Mouse (Mus musculus): ENCODE measurements around the gene Ankrd44. TPM values are rescaled to one million over a fixed set of nuclear protein-coding genes. Genes with fewer than 3 reads are reported as not detected.

The Ankrd44 gene
- total RNA-seq, 2 experiments from 2014 or later, result 14.6 to 21.7 TPM

Small RNAs within 50 kb of the gene (microRNA-seq; reads per million reads assigned to microRNA genes)
- gene Gm24053, result 0 reads per million in 2 experiments

Other genes starting within 250 kb of the Ankrd44 start
- 100 to 1,000 TPM; 115 to 139 TPM for gene Sf3b1, start 101.1 kb upstream of the Ankrd44 start, total RNA-seq (2021)
- 10 to 100 TPM; 34.8 to 38.7 TPM for gene Coq10b, start 126.4 kb upstream of the Ankrd44 start, total RNA-seq (2021)
- gene Hspe1, start 161.7 kb upstream of the Ankrd44 start, total RNA-seq (2021), result 100 to 1,000 TPM; 123 to 130 TPM
- 100 to 1,000 TPM; 352 to 382 TPM for gene Hspd1, start 161.9 kb upstream of the Ankrd44 start, total RNA-seq (2021)
- gene Mob4, start 204.8 kb upstream of the Ankrd44 start, total RNA-seq (2021), result 10 to 100 TPM; 43.2 to 46.2 TPM

Data from heart, postnatal 10 days (tissue).